Mouse (Mus musculus) megakaryocyte, embryonic 14.5 days (primary cell): ENCODE results near the gene Sfrp2. TPM values are rescaled to one million over a fixed set of nuclear protein-coding genes. Genes with fewer than 3 reads are reported as not detected.
A peak's percentile ranks its signal among the peaks of the same experiment; 100 is the strongest.

ENCODE experiments used
- H3K27me3 ChIP-seq: replicated peaks from 2 replicates; pipeline ENCODE3; 2012; ENCODE audit warnings: inconsistent platforms
- H3K36me3 ChIP-seq: replicated peaks from 2 replicates; pipeline ENCODE3; 2012; ENCODE audit warnings: low read length, inconsistent platforms, mixed read lengths
- H3K4me1 ChIP-seq: 2 replicates; pipeline ENCODE4 v1.6.1; 2012; ENCODE audit warnings: inconsistent platforms
- H3K4me3 ChIP-seq: replicated peaks from 2 replicates; pipeline ENCODE3; 2012; ENCODE audit warnings: moderate library complexity, mild to moderate bottlenecking, inconsistent platforms
- H3K9me3 ChIP-seq: 2 replicates; pipeline ENCODE4 v1.6.1; 2012; ENCODE audit warnings: inconsistent platforms
- FLI1 ChIP-seq: IDR thresholded peaks from 2 replicates; pipeline ENCODE4 v1.6.1; 2012; ENCODE audit warnings: low read length, inconsistent platforms, mixed read lengths
- GATA1 ChIP-seq: IDR thresholded peaks from 3 replicates; pipeline ENCODE4 v1.6.1; 2012; ENCODE audit warnings: mixed read lengths, low read length, inconsistent platforms, borderline replicate concordance
- polyA plus RNA-seq: library from polyadenylated mRNA; stranded (reverse); fragments of >175 nt; gene quantifications from 2 replicates; pipeline ENCODE4 v1.2.3, GENCODE M21; 2012; ENCODE audit warnings: low replicate concordance; ENCODE audit not compliant: insufficient read depth

The Sfrp2 gene
- polyA plus RNA-seq, 1 experiment: 0.22 TPM

- H3K9me3 ChIP-seq: peaks cover 16% of the 10 kb centered on the region
- peaks cover 10% of the 10 kb centered on the region for H3K4me1 ChIP-seq
- TF ChIP-seq GATA1 (no peak), FLI1 (no peak)
- no peak overlapping the region for H3K4me3 ChIP-seq
- H3K27me3 ChIP-seq: peaks cover 5% of the 10 kb centered on the region
- H3K36me3 ChIP-seq: no peaks in the 10 kb centered on the region
These were observed 13.9 kb upstream of the Sfrp2 start for GRCm38 (mm10) chr3:83752196-83752595.

- H3K4me3 ChIP-seq: no peak overlapping the region
- H3K27me3 ChIP-seq: peaks cover 11% of the 10 kb centered on the region
- no peaks in the 10 kb centered on the region for H3K36me3 ChIP-seq
- peaks cover 19% of the 10 kb centered on the region for H3K9me3 ChIP-seq
- TF ChIP-seq FLI1 (no peak), GATA1 (no peak)
- H3K4me1 ChIP-seq: peaks cover 8% of the 10 kb centered on the region
These were observed 11.0 kb upstream of the Sfrp2 start for GRCm38 (mm10) chr3:83755043-83755635.

- H3K4me3 ChIP-seq: no peak overlapping the region
These were observed 10.5 kb upstream of the Sfrp2 start for GRCm38 (mm10) chr3:83755666-83756065.

GRCm38 (mm10) chr3:83762361-83762760 lies 3.8 kb upstream of the Sfrp2 start:
- no peak for TF ChIP-seq FLI1
- TF ChIP-seq GATA1: no peak
- H3K27me3 ChIP-seq: peaks cover 75% of the 10 kb centered on the region
- peaks cover 34% of the 10 kb centered on the region for H3K4me1 ChIP-seq
- no peak overlapping the region for H3K4me3 ChIP-seq
- peaks cover 1% of the 10 kb centered on the region; the same call in 1 of the 2 replicates for H3K9me3 ChIP-seq
- no peaks in the 10 kb centered on the region for H3K36me3 ChIP-seq

More at GRCm38 (mm10) chr3:83755666-83756065, 10.5 kb upstream of the Sfrp2 start:
- Histone ChIP-seq H3K9me3 (peaks cover 19% of the 10 kb centered on the region), H3K4me1 (peaks cover 8% of the 10 kb centered on the region), H3K27me3 (peaks cover 16% of the 10 kb centered on the region), H3K36me3 (no peaks in the 10 kb centered on the region)
- TF ChIP-seq FLI1 (no peak), GATA1 (no peak)

- Histone ChIP-seq H3K27me3 (peaks cover 87% of the 10 kb centered on the region), H3K36me3 (no peaks in the 10 kb centered on the region), H3K9me3 (no peaks in the 10 kb centered on the region), H3K4me3 (peak overlapping the region; percentile 90), H3K4me1 (peaks cover 34% of the 10 kb centered on the region)
- TF ChIP-seq GATA1 (no peak), FLI1 (no peak)
These were observed 2.3 kb upstream of the Sfrp2 start for GRCm38 (mm10) chr3:83763551-83764548.

GRCm38 (mm10) chr3:83766726-83767070 lies 577 bp downstream of the Sfrp2 start:
- TF ChIP-seq FLI1 (no peak), GATA1 (no peak)
- Histone ChIP-seq H3K27me3 (peaks cover 92% of the 10 kb centered on the region), H3K4me3 (peak overlapping the region; percentile 91)

GRCm38 (mm10) chr3:83767121-83767520 lies 1.0 kb downstream of the Sfrp2 start:
- Histone ChIP-seq H3K4me1 (peaks cover 31% of the 10 kb centered on the region), H3K27me3 (peaks cover 90% of the 10 kb centered on the region), H3K36me3 (no peaks in the 10 kb centered on the region), H3K4me3 (no peak overlapping the region), H3K9me3 (no peaks in the 10 kb centered on the region)
- no peak for TF ChIP-seq GATA1
- TF ChIP-seq FLI1: no peak

More at GRCm38 (mm10) chr3:83766726-83767070, 577 bp downstream of the Sfrp2 start:
- Histone ChIP-seq H3K36me3 (no peaks in the 10 kb centered on the region), H3K9me3 (no peaks in the 10 kb centered on the region), H3K4me1 (peaks cover 31% of the 10 kb centered on the region)

- no peak for TF ChIP-seq FLI1
- no peak for TF ChIP-seq GATA1
- Histone ChIP-seq H3K4me1 (peaks cover 36% of the 10 kb centered on the region), H3K27me3 (peaks cover 86% of the 10 kb centered on the region), H3K9me3 (no peaks in the 10 kb centered on the region), H3K4me3 (no peak overlapping the region), H3K36me3 (no peaks in the 10 kb centered on the region)
These were observed 2.3 kb downstream of the Sfrp2 start for GRCm38 (mm10) chr3:83768293-83769035.

GRCm38 (mm10) chr3:83769036-83769410 lies 2.9 kb downstream of the Sfrp2 start:
- Histone ChIP-seq H3K27me3 (peaks cover 80% of the 10 kb centered on the region), H3K9me3 (no peaks in the 10 kb centered on the region), H3K4me3 (no peak overlapping the region), H3K4me1 (peaks cover 31% of the 10 kb centered on the region), H3K36me3 (no peaks in the 10 kb centered on the region)
- TF ChIP-seq FLI1 (no peak), GATA1 (no peak)
